Comparison of ENCODE assay signal across 24 mouse cellular contexts in genomic region chr1:185247429-185248085, GRCm38 (mm10). TPM values are rescaled to one million over a fixed set of nuclear protein-coding genes. Genes with fewer than 3 reads are reported as not detected.
DNase-seq lines count a peak whose midpoint lies in the region; ATAC-seq and TF ChIP-seq lines count a peak whose summit lies in the region.
"Had no signal": no experiment of that assay in that cellular context is flagged by ENCODE, and none has a peak within 500 bp of the region (broad histone marks: within the 10 kb centered on the region; RNA-seq: fewer than 3 reads in every experiment).

No protein-coding gene starts in this region.

- no peaks in the 10 kb centered on the region for H3K9me3 ChIP-seq in kidney, embryonic 14.5 days (ENCODE audit: control insufficient read depth, low read length)
- no peaks in the 10 kb centered on the region for H3K9me3 ChIP-seq in kidney, embryonic 16.5 days (ENCODE audit: low read length)
- H3K9me3 ChIP-seq in limb, embryonic 13.5 days = no peaks in the 10 kb centered on the region
- H3K9me3 ChIP-seq in heart, embryonic 11.5 days (replicated peaks; ENCODE audit: control insufficient read depth, low read length) = no peaks in the 10 kb centered on the region
- no peaks in the 10 kb centered on the region for H3K9me3 ChIP-seq in forebrain, postnatal 0 days (ENCODE audit: low read length)
- H3K9me3 ChIP-seq: embryonic facial prominence, embryonic 15.5 days; G1E; heart, embryonic 12.5 days; hindbrain, embryonic 15.5 days; midbrain, embryonic 12.5 days; neural tube, embryonic 12.5 days had no signal

- DNase-seq in kidney, postnatal 10 days = no peak
- peak; percentile 24 for DNase-seq in ES-CJ7 (ENCODE audit: low read depth, low spot score)
- DNase-seq in thymus, postnatal 36 days = no peak
- no peak for DNase-seq in forebrain, postnatal 0 days
- DNase-seq: adrenal gland, postnatal 36 days; B cell, adult 2 months; cerebellum, adult 11-12 months; cerebellum, postnatal 36 days; heart, postnatal 14 days; layer of hippocampus, adult 9-11 months; right cerebral cortex, postnatal 4 days had no signal

- no peak overlapping the region for H3K4me2 ChIP-seq in kidney, embryonic 14.5 days (replicated peaks; ENCODE audit: low read depth, low read length)
- no peak overlapping the region for H3K4me2 ChIP-seq in kidney, embryonic 16.5 days (replicated peaks; ENCODE audit: low read depth, low read length)
- H3K4me2 ChIP-seq in limb, embryonic 13.5 days (replicated peaks) = peak overlapping the region; percentile 21; the same call in 1 of the 2 replicates
- H3K4me2 ChIP-seq in heart, embryonic 11.5 days = no peak overlapping the region
- no peak overlapping the region for H3K4me2 ChIP-seq in forebrain, postnatal 0 days (ENCODE audit: low read depth)
- H3K4me2 ChIP-seq: embryonic facial prominence, embryonic 15.5 days; heart, embryonic 12.5 days; hindbrain, embryonic 15.5 days; midbrain, embryonic 12.5 days; neural tube, embryonic 12.5 days had no signal

- TF ChIP-seq CTCF in forebrain, postnatal 0 days (IDR thresholded peaks at IDR 0.05; ENCODE audit: low read depth) = no peak

- H3K36me3 ChIP-seq in kidney, embryonic 14.5 days (ENCODE audit: control insufficient read depth, insufficient read depth, low read length) = peaks cover 52% of the 10 kb centered on the region; the same call in 1 of the 2 replicates
- peaks cover 48% of the 10 kb centered on the region for H3K36me3 ChIP-seq in kidney, embryonic 16.5 days (ENCODE audit: insufficient read depth, low read length)
- H3K36me3 ChIP-seq in limb, embryonic 13.5 days = peaks cover 70% of the 10 kb centered on the region
- H3K36me3 ChIP-seq in heart, embryonic 11.5 days (ENCODE audit: control insufficient read depth, insufficient read depth, low read length) = peaks cover 23% of the 10 kb centered on the region
- H3K36me3 ChIP-seq in forebrain, postnatal 0 days (ENCODE audit: insufficient read depth) = peaks cover 68% of the 10 kb centered on the region

- H3K9ac ChIP-seq in kidney, embryonic 14.5 days (ENCODE audit: low read depth, low read length) = no peak overlapping the region
- no peak overlapping the region for H3K9ac ChIP-seq in kidney, embryonic 16.5 days (replicated peaks; ENCODE audit: low read length)
- no peak overlapping the region for H3K9ac ChIP-seq in limb, embryonic 13.5 days
- no peak overlapping the region for H3K9ac ChIP-seq in heart, embryonic 11.5 days (ENCODE audit: low read depth, low read length)
- H3K9ac ChIP-seq in forebrain, postnatal 0 days = no peak overlapping the region
- H3K9ac ChIP-seq: embryonic facial prominence, embryonic 15.5 days; heart, embryonic 12.5 days; hindbrain, embryonic 15.5 days; midbrain, embryonic 12.5 days; neural tube, embryonic 12.5 days had no signal

- no peak overlapping the region for H3K4me3 ChIP-seq in kidney, embryonic 14.5 days (ENCODE audit: low read length)
- H3K4me3 ChIP-seq in kidney, embryonic 16.5 days (ENCODE audit: low read length) = no peak overlapping the region
- H3K4me3 ChIP-seq in limb, embryonic 13.5 days = no peak overlapping the region
- H3K4me3 ChIP-seq in heart, embryonic 11.5 days (ENCODE audit: low read depth, low read length) = no peak overlapping the region
- no peak overlapping the region for H3K4me3 ChIP-seq in forebrain, postnatal 0 days (ENCODE audit: low read depth, low read length)
- H3K4me3 ChIP-seq: embryonic facial prominence, embryonic 15.5 days; heart, embryonic 12.5 days; hindbrain, embryonic 15.5 days; left cerebral cortex, adult 2 months; midbrain, embryonic 12.5 days; neural tube, embryonic 12.5 days had no signal

- ATAC-seq in kidney, embryonic 14.5 days (ENCODE audit: low FRiP score, low TSS enrichment) = peak; percentile 43; the same call in 1 of the 2 replicates
- peak; percentile 73; the same call in 1 of the 2 replicates for ATAC-seq in kidney, embryonic 16.5 days (ENCODE audit: low FRiP score, low TSS enrichment)
- no peak; the same call in 1 of the 2 replicates for ATAC-seq in limb, embryonic 13.5 days (ENCODE audit: low FRiP score, low read depth)
- ATAC-seq in heart, embryonic 11.5 days (replicated peaks; ENCODE audit: insufficient number of reproducible peaks, low FRiP score, low TSS enrichment) = no peak
- no peak for ATAC-seq in forebrain, postnatal 0 days
- ATAC-seq: forebrain, embryonic 16.5 days had no signal

- 54% methylated on average over 20 of the region's 20 CpGs for WGBS in kidney, embryonic 14.5 days
- WGBS in kidney, embryonic 16.5 days = 52% methylated on average over 20 of the region's 20 CpGs
- WGBS in limb, embryonic 13.5 days = 76% methylated on average over 20 of the region's 20 CpGs
- 87% methylated on average over 20 of the region's 20 CpGs for whole genome bisulfite sequencing in heart, embryonic 11.5 days (ENCODE audit: insufficient replicate concordance)
- WGBS in forebrain, postnatal 0 days = 85% methylated on average over 20 of the region's 20 CpGs

- no peak overlapping the region; the same call in 1 of the 2 replicates for H3K27ac ChIP-seq in kidney, embryonic 14.5 days (ENCODE audit: low read depth, low read length)
- H3K27ac ChIP-seq in kidney, embryonic 16.5 days (ENCODE audit: low read length) = peak overlapping the region; percentile 71
- H3K27ac ChIP-seq in limb, embryonic 13.5 days = peak overlapping the region; percentile 78
- no peak overlapping the region for H3K27ac ChIP-seq in heart, embryonic 11.5 days (ENCODE audit: low read depth, low read length)
- H3K27ac ChIP-seq in forebrain, postnatal 0 days (ENCODE audit: low read depth, low read length) = no peak overlapping the region
- H3K27ac ChIP-seq: embryonic facial prominence, embryonic 15.5 days; hindbrain, embryonic 15.5 days; left cerebral cortex, adult 2 months; midbrain, embryonic 12.5 days; neural tube, embryonic 12.5 days; stomach, postnatal 0 days had no signal

- no peaks in the 10 kb centered on the region for H3K27me3 ChIP-seq in kidney, embryonic 14.5 days (ENCODE audit: control insufficient read depth, insufficient read depth, low read length)
- no peaks in the 10 kb centered on the region for H3K27me3 ChIP-seq in kidney, embryonic 16.5 days (ENCODE audit: insufficient read depth, low read length)
- no peaks in the 10 kb centered on the region for H3K27me3 ChIP-seq in limb, embryonic 13.5 days
- no peaks in the 10 kb centered on the region for H3K27me3 ChIP-seq in heart, embryonic 11.5 days (ENCODE audit: control insufficient read depth, insufficient read depth, low read length)
- H3K27me3 ChIP-seq in forebrain, postnatal 0 days (ENCODE audit: insufficient read depth, low read length) = no peaks in the 10 kb centered on the region
- H3K27me3 ChIP-seq: embryonic facial prominence, embryonic 15.5 days; heart, embryonic 12.5 days; hindbrain, embryonic 15.5 days; midbrain, embryonic 12.5 days; neural tube, embryonic 12.5 days had no signal

- H3K4me1 ChIP-seq in kidney, embryonic 14.5 days (ENCODE audit: control insufficient read depth, insufficient read depth, low read length) = 0 out of 2 replicates have a peak, but pooled peaks cover 4% of the 10 kb centered on the region
- H3K4me1 ChIP-seq in kidney, embryonic 16.5 days (ENCODE audit: insufficient read depth, low read length) = peaks cover 7% of the 10 kb centered on the region; the same call in 1 of the 2 replicates
- peaks cover 8% of the 10 kb centered on the region for H3K4me1 ChIP-seq in limb, embryonic 13.5 days
- H3K4me1 ChIP-seq in heart, embryonic 11.5 days (ENCODE audit: control insufficient read depth, insufficient read depth, low read length) = peaks cover 11% of the 10 kb centered on the region; the same call in 1 of the 2 replicates
- no peaks in the 10 kb centered on the region for H3K4me1 ChIP-seq in forebrain, postnatal 0 days (ENCODE audit: insufficient read depth)
- H3K4me1 ChIP-seq: embryonic facial prominence, embryonic 15.5 days; hindbrain, embryonic 15.5 days; neural tube, embryonic 12.5 days had no signal

RNA-seq across cellular contexts. Expression of gene Rab3gap2, which starts 43.6 kb away (rescaled TPM):
- 13.0 and 21.9 TPM in 2 replicates for polyA plus RNA-seq in kidney, embryonic 14.5 days (2014; fragmentation: Nextera tagmentation; extraction: Ambion mirVana)
- polyA plus RNA-seq in kidney, embryonic 16.5 days (2015; fragmentation: Nextera tagmentation; extraction: Ambion mirVana) = 23.1 and 23.8 TPM in 2 replicates
- 22.4 and 25.7 TPM in 2 replicates for polyA plus RNA-seq in limb, embryonic 13.5 days (2015; fragmentation: Nextera tagmentation; extraction: Ambion mirVana)
- polyA plus RNA-seq in heart, embryonic 11.5 days (2014; fragmentation: Nextera tagmentation; extraction: Ambion mirVana) = 18.9 and 19.1 TPM in 2 replicates
- total RNA-seq in forebrain, postnatal 0 days (2014; rRNA removed) = 30.2 and 37.3 TPM in 2 replicates
- polyA plus RNA-seq in forebrain, postnatal 0 days (2015; fragmentation: Nextera tagmentation; extraction: Ambion mirVana) = 13.3 and 19.5 TPM in 2 replicates

Comparison
In these comparisons a context has a peak if more than half of its experiments do, and no peak if none do; other contexts are left out.
1. H3K27ac ChIP-seq: peak in kidney, embryonic 16.5 days (single experiment) and limb, embryonic 13.5 days (single experiment); none in kidney, embryonic 14.5 days (single experiment), heart, embryonic 11.5 days (single experiment) and forebrain, postnatal 0 days (single experiment).
2. ATAC-seq: peak in kidney, embryonic 14.5 days (single experiment) and kidney, embryonic 16.5 days (single experiment); none in limb, embryonic 13.5 days (single experiment), heart, embryonic 11.5 days (single experiment) and forebrain, postnatal 0 days (single experiment).